Mouse (Mus musculus) liver, embryonic 11.5 days (tissue): ENCODE measurements around the gene Rem2. TPM values are rescaled to one million over a fixed set of nuclear protein-coding genes. Genes with fewer than 3 reads are reported as not detected.
A peak's percentile ranks its signal among the peaks of the same experiment; 100 is the strongest.

Source experiments
- ATAC-seq: fragments of 200-750 bp; cut with Nextera tagmentation; replicated peaks from 2 replicates; pipeline ENCODE4 v1.8.0; 2017; ENCODE audit warnings: moderate number of reproducible peaks, mild to moderate bottlenecking, moderate TSS enrichment, moderate library complexity; ENCODE audit not compliant: low FRiP score
- DNase-seq: peaks from one replicate; pipeline ENCODE4 v3.0.0-alpha.2; 2017; ENCODE audit warnings: low spot score
- H3K27ac ChIP-seq: fragments of 300-500 bp; sonication (generic); 2 replicates; pipeline ENCODE4 v1.5.1; 2014; ENCODE audit warnings: mild to moderate bottlenecking, low read depth, low read length, control low read depth
- H3K27me3 ChIP-seq: fragments of 300-500 bp; sonication (generic); replicated peaks from 2 replicates; pipeline ENCODE4 v1.6.1; 2014; ENCODE audit warnings: low read length, mixed read lengths; ENCODE audit not compliant: control insufficient read depth, insufficient read depth
- H3K36me3 ChIP-seq: fragments of 300-500 bp; sonication (generic); 2 replicates; pipeline ENCODE4 v1.6.1; 2014; ENCODE audit warnings: mild to moderate bottlenecking, low read length, moderate library complexity, mixed read lengths; ENCODE audit not compliant: control insufficient read depth, insufficient read depth
- H3K4me1 ChIP-seq: fragments of 300-500 bp; sonication (generic); replicated peaks from 2 replicates; pipeline ENCODE4 v1.6.1; 2014; ENCODE audit warnings: low read length, mixed read lengths; ENCODE audit not compliant: control insufficient read depth, insufficient read depth
- H3K4me2 ChIP-seq: fragments of 300-500 bp; sonication (generic); 2 replicates; pipeline ENCODE4 v1.6.1; 2014; ENCODE audit warnings: mild to moderate bottlenecking, control low read depth, moderate library complexity
- H3K4me3 ChIP-seq: fragments of 300-500 bp; sonication (generic); 2 replicates; pipeline ENCODE4 v1.5.1; 2014; ENCODE audit warnings: low read depth, low read length, control low read depth
- H3K9ac ChIP-seq: fragments of 300-500 bp; sonication (generic); 2 replicates; pipeline ENCODE4 v1.6.1; 2014; ENCODE audit warnings: low read depth, low read length, control low read depth
- H3K9me3 ChIP-seq: fragments of 300-500 bp; sonication (generic); 2 replicates; pipeline ENCODE4 v1.6.1; 2016; ENCODE audit warnings: low read length, inconsistent platforms, mixed read lengths; ENCODE audit not compliant: control insufficient read depth
- WGBS: fragments of 180-500 bp; shearing (Covaris S2); extraction: QIAGEN DNeasy Blood & Tissue Kit; methylation state at CpG from one replicate; pipeline ENCODE4 v1.1.7; 2014; 5-methylcytosine and 5-hydroxymethylcytosine counted together
- polyA plus RNA-seq: library from polyadenylated mRNA; unstranded; fragments of >200 nt; fragmentation: Nextera tagmentation; extraction: Ambion mirVana; gene quantifications from 2 replicates; pipeline ENCODE4 v1.2.1, GENCODE M21; 2014

Rem2 gene
- polyA plus RNA-seq, 1 experiment from 2014 or later = 0.29 TPM

DNA sequence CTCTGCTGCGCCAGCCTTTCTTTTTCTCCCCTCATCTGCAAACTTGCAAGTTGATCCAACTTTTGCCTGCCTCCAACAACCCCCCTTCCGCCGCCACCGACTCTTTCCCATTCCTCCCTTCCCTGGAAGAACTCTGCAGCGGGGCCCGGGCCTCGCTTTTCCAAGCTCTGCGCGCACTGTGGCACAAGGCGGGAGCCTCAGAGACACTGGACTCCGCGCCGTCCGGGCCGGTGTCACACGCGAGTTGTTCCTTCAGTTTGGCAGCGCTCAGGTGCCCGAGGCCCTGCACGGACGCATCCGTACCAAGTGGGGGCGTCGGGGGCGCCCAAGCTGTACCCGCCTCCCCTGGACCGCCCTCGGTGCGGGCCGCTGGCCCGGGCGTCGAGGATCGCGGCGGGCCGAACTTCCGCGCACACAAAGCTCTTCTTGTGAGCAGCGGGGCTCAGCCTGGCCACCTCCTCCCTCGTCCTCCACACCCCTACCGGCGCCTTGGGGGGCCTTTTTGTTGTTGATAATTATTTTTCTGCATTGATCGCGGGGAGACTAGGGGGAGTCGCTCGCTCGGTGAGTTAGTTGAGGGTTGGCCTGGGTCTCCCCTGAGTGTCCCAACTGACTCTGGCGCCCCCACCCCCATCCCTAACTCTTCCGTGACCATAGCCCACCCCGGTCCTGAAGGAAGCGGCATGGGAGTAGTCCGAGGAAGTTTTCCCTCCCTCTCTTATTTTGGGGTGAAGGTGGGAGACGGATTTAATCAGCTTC lies 43.6 kb upstream of the Rem2 start:
- Histone ChIP-seq H3K9ac (peak overlapping the region; percentile 89), H3K27ac (peak overlapping the region; percentile 92), H3K4me3 (peak overlapping the region; percentile 73), H3K4me2 (peak overlapping the region; percentile 80), H3K36me3 (peaks cover 10% of the 10 kb centered on the region; the same call in 1 of the 2 replicates), H3K27me3 (peaks cover 33% of the 10 kb centered on the region), H3K4me1 (peaks cover 43% of the 10 kb centered on the region), H3K9me3 (no peaks in the 10 kb centered on the region)
- DNase-seq = peak; percentile 62
- WGBS = 4% methylated on average over 54 of the region's 54 CpGs
- ATAC-seq = no peak

- ATAC-seq = no peak
- 26% methylated on average over 17 of the region's 17 CpGs for WGBS
- peak overlapping the region; percentile 73 for H3K4me3 ChIP-seq
- DNase-seq = no peak
- peaks cover 40% of the 10 kb centered on the region for H3K4me1 ChIP-seq
- H3K36me3 ChIP-seq = peaks cover 10% of the 10 kb centered on the region; the same call in 1 of the 2 replicates
- no peaks in the 10 kb centered on the region for H3K9me3 ChIP-seq
- peak overlapping the region; percentile 92 for H3K27ac ChIP-seq
- peaks cover 33% of the 10 kb centered on the region for H3K27me3 ChIP-seq
- H3K4me2 ChIP-seq = peak overlapping the region; percentile 80
- peak overlapping the region; percentile 89 for H3K9ac ChIP-seq
Observed at GRCm38 (mm10) chr14:54432837-54433830, 42.8 kb upstream of the Rem2 start.

GRCm38 (mm10) chr14:54433941-54434531 lies 41.9 kb upstream of the Rem2 start:
- DNase-seq = no peak
- no peak overlapping the region for H3K9ac ChIP-seq
- H3K36me3 ChIP-seq = peaks cover 10% of the 10 kb centered on the region; the same call in 1 of the 2 replicates
- ATAC-seq = 0 out of 2 replicates have a peak, but pooled peaks have one; percentile 3
- H3K9me3 ChIP-seq = no peaks in the 10 kb centered on the region
- peaks cover 33% of the 10 kb centered on the region for H3K27me3 ChIP-seq
- H3K4me3 ChIP-seq = peak overlapping the region; percentile 73
- peak overlapping the region; percentile 80 for H3K4me2 ChIP-seq
- H3K27ac ChIP-seq = peak overlapping the region; percentile 92
- H3K4me1 ChIP-seq = peaks cover 38% of the 10 kb centered on the region
- WGBS = 51% methylated on average over 12 of the region's 12 CpGs

DNA sequence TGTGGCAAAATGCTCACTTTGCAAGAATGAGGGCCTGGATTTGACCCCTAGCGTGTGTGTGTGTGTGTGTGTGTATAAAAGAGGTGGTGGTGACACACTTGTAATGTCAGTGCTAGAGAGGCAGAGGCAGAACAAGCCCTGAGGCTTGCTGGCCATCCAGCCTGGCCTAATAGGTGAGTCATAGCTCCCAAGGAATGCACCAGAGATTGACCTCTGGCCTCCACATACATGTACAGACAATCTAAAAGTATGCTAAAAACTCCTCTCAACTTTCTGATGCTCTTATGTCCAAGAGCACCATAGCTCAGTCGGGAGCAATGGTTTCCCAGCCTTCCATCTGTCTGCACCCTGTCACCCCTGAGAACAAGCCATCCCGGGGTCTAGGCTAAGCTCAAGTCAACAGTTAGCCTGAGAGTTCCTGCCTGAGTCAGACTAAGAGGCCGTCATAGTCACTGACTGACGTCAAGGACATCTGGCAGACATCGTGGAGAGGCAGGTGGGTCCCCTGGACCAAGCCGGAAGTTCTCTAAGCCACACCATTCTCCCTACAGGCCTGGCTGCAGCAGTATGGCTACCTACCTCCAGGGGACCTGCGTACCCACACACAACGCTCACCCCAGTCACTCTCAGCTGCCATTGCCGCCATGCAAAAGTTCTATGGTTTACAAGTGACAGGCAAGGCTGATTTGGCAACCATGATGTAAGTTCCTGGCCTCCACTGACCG lies 40.5 kb upstream of the Rem2 start:
- Histone ChIP-seq H3K36me3 (peaks cover 12% of the 10 kb centered on the region), H3K27me3 (peaks cover 33% of the 10 kb centered on the region), H3K4me2 (no peak overlapping the region), H3K27ac (no peak overlapping the region), H3K4me3 (no peak overlapping the region), H3K9ac (no peak overlapping the region), H3K4me1 (peaks cover 26% of the 10 kb centered on the region), H3K9me3 (no peaks in the 10 kb centered on the region)
- no peak for ATAC-seq
- 78% methylated on average over 11 of the region's 11 CpGs for WGBS
- DNase-seq = no peak

DNA sequence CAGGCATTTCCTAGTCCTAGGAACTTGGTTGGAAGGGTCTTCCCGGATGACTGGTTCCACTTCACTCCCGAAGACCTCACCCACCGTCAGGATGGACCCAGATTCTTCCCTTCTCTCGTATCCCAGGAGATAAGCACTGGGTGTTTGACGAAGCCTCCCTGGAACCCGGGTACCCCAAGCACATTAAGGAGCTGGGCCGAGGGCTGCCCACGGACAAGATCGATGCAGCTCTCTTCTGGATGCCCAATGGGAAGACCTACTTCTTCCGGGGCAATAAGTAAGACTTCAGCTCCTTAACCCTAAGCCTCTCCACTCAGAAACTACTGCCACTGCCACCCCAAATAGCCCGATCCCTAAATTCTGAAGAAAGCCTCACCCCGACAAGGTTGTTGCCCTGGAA lies 36.7 kb upstream of the Rem2 start:
- Histone ChIP-seq H3K9ac (no peak overlapping the region), H3K27ac (no peak overlapping the region), H3K4me1 (peaks cover 9% of the 10 kb centered on the region; the same call in 1 of the 2 replicates), H3K9me3 (no peaks in the 10 kb centered on the region), H3K4me2 (no peak overlapping the region), H3K4me3 (no peak overlapping the region), H3K27me3 (peaks cover 4% of the 10 kb centered on the region; the same call in 1 of the 2 replicates), H3K36me3 (peaks cover 16% of the 10 kb centered on the region)
- ATAC-seq (no peak), DNase-seq (no peak)
- WGBS = 85% methylated on average over 12 of the region's 12 CpGs

DNA sequence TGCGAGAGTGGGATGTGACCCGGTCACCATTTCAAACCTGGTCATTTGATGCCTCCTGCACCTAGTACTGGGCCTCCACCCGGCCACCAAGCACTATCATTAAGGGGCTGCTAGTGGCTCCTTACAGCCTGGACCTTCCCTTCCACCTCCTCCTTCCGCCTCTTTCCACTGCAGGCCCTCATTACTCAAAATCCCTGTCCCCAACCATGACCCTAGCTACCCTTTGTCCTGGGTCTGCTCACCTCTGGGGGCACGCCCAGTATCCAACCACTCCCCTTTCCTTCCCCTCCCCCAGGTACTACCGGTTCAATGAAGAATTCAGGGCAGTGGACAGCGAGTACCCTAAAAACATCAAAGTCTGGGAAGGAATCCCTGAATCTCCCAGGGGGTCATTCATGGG lies 36.3 kb upstream of the Rem2 start:
- Histone ChIP-seq H3K36me3 (peaks cover 16% of the 10 kb centered on the region), H3K9me3 (no peaks in the 10 kb centered on the region), H3K27me3 (peaks cover 4% of the 10 kb centered on the region; the same call in 1 of the 2 replicates), H3K27ac (no peak overlapping the region), H3K4me2 (no peak overlapping the region), H3K4me3 (no peak overlapping the region), H3K9ac (no peak overlapping the region), H3K4me1 (peaks cover 9% of the 10 kb centered on the region; the same call in 1 of the 2 replicates)
- DNase-seq (no peak), ATAC-seq (no peak)
- 71% methylated on average over 7 of the region's 7 CpGs for WGBS

- Histone ChIP-seq H3K4me1 (peaks cover 12% of the 10 kb centered on the region), H3K4me2 (no peak overlapping the region), H3K9ac (no peak overlapping the region), H3K36me3 (peaks cover 16% of the 10 kb centered on the region), H3K9me3 (no peaks in the 10 kb centered on the region), H3K4me3 (no peak overlapping the region), H3K27me3 (peaks cover 4% of the 10 kb centered on the region; the same call in 1 of the 2 replicates), H3K27ac (no peak overlapping the region)
- 90% methylated on average over 14 of the region's 14 CpGs for WGBS
- ATAC-seq (no peak), DNase-seq (no peak)
Observed at GRCm38 (mm10) chr14:54440538-54440937, 35.4 kb upstream of the Rem2 start.

- Histone ChIP-seq H3K9me3 (no peaks in the 10 kb centered on the region), H3K9ac (no peak overlapping the region), H3K27ac (no peak overlapping the region), H3K4me1 (peaks cover 16% of the 10 kb centered on the region), H3K36me3 (peaks cover 11% of the 10 kb centered on the region), H3K4me2 (no peak overlapping the region), H3K27me3 (peaks cover 4% of the 10 kb centered on the region; the same call in 1 of the 2 replicates), H3K4me3 (no peak overlapping the region)
- ATAC-seq (no peak), DNase-seq (no peak)
- WGBS = 69% methylated on average over 4 of the region's 4 CpGs
Observed at GRCm38 (mm10) chr14:54441365-54441764, 34.5 kb upstream of the Rem2 start.
